Mouse (Mus musculus): ENCODE measurements around the gene Cebpz.
A peak's percentile ranks its signal among the peaks of the same experiment; 100 is the strongest.

Cebpz gene

DNA sequence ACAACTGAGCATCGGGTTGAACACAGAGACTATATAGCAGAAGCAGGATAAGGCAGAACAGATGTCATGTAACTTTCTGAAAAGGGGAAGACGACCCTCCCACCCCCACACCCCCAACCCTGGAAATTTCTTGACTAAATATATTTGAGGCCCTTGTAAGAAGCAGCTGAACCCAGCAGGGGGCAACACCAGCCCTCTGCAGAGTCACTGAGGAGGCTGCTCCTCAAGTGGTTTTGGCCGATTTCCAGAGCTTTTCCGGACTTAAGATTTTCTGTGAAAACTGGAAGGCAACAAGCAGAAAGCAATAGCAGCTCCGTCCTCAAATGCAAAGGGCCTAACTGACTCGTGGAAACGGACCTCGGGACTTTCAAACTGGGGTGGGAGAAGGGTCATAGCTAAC is 41.5 kb downstream of the Cebpz start:
- peak; percentile 36 for DNase-seq

GRCm38 (mm10) chr17:78894991-78895390 is 41.9 kb downstream of the Cebpz start:
- DNase-seq: no peak

- DNase-seq: no peak
Observed at GRCm38 (mm10) chr17:78891020-78891419, 45.8 kb downstream of the Cebpz start.

DNA sequence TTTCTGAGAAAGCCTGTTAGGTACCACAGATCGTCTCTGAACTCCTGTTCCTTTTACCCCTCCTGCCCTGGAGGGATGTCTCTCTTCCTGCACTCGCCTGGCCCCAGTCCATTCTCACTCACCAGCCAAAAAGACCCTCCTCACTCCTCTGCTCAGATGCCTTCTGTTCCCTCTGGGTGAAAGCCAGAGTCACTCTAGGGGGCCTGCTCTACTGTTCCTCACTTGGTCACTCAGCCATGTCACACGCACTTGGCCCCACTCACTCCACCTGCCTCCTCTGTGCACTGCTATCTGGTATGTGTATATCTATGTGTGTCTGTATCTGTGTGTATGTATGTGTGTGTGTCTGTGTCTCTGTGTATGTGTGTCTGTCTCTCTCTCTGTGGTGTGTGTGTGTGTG is 47.7 kb downstream of the Cebpz start:
- DNase-seq: no peak

GRCm38 (mm10) chr17:78888554-78888953 is 48.3 kb downstream of the Cebpz start:
- no peak for DNase-seq

- DNase-seq: no peak
Observed at GRCm38 (mm10) chr17:78885286-78886065, 51.4 kb downstream of the Cebpz start.

GRCm38 (mm10) chr17:78883291-78883690 is 53.6 kb downstream of the Cebpz start:
- no peak for DNase-seq

- peak; percentile 36 for DNase-seq
Observed at GRCm38 (mm10) chr17:78882401-78883112, 54.3 kb downstream of the Cebpz start, which contains the start of gene Eif2ak2. Gene Eif2ak2, minus strand, starts transcription at chr17:78882573.

- DNase-seq: no peak
Observed at GRCm38 (mm10) chr17:78881878-78882304, 55.0 kb downstream of the Cebpz start.

GRCm38 (mm10) chr17:78873886-78874285 is 63.0 kb downstream of the Cebpz start:
- DNase-seq: no peak
